Mouse (Mus musculus): ENCODE measurements around the gene Klhdc3.

The Klhdc3 gene

DNA sequence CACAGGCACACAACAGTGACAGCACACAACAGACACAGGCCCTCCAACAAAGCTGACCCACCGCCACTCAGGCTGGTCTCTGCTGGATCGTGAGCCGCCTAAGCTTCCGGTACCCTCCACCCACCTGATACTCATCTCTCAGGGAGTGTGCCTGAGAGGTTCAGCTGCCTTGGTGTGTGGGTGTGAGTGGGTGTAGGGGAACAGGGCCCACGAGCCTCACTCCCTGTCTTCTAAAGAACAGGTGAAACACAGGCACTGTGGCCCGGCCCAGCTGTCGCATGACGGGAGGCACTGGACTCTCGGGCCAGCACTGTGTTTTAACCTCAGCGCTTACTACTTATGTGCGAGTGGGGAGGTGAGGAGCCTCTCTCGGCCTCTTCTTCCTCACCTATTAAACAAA is 21.4 kb upstream of the Klhdc3 start:
- DNase-seq (ENCODE audit: low spot score) = no peak

DNA sequence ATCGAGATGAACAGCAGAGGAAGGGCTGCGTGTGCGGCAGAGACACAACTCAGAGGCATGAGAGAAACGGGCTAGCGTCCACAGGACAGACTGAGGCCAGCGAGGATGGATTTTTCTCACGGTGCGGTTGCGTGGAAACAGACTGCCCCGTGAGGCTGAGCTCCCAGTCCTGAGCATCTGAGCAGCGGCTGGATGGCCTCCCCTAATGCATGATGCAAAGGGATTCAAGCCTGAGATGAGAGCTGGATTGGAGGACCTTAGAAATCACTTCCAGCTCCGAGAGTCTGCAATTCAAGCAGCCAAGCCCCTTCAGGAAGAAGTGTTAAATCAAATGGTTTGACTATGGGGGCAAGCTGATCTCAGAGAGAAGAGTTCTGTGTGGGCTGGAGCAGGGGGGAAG is 20.8 kb upstream of the Klhdc3 start:
- DNase-seq (ENCODE audit: low spot score) = no peak

DNA sequence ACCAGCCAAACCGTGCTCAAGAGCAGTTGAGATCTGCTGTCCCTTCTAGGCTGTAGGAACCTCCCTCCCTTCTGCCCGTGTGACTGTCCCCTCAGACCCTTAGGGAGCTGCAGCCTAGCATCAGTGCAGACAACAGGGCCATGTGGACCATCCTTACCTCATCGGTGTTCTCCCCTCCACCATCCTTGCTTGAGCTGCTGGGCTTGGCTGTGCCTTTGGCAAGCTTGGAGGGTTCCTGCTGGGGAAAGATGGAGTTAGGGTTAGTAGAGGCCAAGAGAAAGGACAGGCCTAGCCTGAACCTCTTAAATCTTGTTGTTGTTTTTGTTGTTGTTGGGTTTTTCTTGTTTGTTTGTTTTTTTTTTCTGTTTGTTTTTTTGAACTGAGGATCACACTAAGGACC is 19.2 kb upstream of the Klhdc3 start:
- no peak for DNase-seq (ENCODE audit: low spot score)

DNA sequence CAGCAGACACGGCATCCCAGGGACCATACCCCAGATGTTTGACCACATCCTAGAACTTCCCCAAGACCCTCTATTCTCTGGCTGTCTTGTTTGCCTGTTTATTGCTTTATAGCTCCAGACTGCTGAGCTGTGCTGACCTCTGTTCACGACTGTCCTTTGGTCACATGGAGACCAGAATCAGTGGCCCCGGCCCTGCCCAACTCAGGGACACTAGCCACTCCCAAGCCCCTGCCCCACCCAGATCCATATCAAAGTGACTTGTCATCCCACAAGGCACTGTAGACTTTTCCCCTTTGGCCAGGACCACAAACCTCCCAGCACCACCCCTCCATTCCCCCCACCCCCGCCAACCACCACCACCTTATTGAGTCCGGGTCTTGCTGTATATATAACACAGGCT is 18.5 kb upstream of the Klhdc3 start:
- DNase-seq (ENCODE audit: low spot score) = no peak

DNA sequence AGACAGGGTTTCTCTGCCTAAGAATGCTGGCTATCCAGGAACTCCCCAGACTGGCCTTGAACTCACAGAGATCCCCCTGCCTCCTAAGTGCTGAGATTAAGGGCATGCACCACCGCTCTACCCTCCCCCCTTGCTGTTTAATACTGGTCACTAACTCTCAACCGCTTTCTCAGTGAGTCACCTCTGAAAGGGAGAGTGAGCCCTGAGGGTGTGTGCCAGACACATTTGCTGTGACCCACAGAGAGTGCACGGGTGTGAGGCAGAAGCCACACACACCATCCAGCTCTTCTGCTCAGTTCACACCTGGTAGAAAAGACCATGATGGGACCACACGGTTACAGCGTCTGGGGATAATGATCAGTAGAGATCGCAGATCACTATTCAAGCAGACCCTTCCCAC is 17.8 kb upstream of the Klhdc3 start:
- DNase-seq (ENCODE audit: low spot score) = no peak

DNA sequence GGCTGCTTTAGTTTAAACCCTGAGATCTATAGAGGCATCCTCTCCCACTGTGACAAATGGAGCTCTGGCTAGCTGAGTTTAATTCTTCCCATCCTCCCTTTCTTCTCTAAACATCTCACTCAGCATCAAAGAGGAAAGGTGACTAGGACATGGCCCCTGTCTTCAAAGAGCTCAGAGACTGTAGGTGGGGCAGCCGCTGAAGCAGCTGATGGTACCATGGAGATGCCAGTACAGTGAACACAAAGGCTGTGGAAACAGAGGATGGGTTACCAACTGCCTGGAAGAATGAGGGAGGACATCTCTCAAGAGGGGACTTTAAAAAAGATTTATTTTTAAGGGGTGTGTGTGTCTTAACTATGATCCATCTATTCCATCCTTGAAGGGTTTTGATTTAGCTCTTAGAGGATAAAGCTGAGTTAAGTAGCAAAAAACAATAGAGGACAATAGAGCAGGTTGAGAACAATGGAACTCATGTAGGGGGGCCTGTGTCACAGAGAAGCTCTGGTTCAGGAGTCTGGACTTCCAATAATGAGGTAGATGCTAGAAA is 13.9 kb upstream of the Klhdc3 start:
- DNase-seq (ENCODE audit: low spot score) = no peak

DNA sequence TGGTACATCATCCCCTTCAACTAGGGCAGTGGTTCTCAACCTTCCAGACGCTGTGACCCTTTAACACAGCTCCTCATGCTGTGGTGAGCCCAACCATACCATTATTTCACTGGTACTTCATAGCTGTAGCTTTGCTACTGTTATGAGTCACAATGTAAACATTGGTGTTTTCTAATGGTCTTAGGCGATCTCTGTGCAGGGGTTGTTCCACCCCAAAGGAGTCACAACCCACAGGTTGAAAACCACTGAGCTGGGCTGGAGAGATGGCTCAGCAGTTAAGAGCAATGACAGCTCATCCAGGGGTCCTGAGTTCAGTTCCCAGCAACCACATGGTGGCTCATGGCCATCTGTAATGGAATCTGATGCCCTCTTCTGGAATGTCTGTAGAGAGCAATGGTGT is 10.7 kb upstream of the Klhdc3 start:
- no peak for DNase-seq (ENCODE audit: low spot score)

DNA sequence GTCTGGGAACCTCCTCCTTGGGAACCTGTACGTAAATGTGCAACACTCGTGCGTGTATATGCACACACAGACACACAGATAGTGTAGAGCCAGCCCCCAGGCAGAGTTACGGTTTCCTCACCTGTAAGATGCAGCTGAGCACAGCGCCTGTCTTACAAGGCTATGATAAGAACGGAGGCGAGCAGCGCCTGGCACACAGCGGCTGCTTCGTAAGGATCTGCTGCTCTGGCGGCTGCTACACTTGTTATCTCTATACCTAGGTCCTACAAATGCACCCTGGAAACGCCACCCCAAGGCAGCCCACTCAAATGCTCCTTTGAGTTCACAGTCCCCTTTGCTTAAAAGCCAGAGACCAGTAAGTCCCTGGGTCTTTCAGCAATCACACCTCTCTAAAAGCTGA is 10.0 kb upstream of the Klhdc3 start:
- DNase-seq (ENCODE audit: low spot score) = no peak

DNA sequence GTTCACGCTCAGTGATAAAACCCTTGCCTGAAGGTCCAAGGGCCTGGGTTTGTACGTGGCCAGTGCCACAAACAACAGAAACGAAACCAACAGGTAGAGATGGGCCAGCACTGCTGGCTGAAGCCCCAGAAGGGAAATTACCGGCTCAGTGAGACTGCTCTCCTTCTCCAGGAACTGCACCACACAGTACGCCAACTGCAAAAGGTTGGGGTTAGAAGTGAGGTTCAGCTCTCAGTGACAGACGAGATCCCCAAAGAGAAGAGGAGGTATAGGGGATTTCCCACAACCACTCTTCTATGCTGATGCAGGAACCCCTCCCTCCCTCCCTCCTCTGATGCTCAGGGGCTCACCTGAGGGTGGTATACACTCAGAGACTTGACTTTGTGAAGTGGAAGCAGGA is 5.2 kb upstream of the Klhdc3 start:
- no peak for DNase-seq (ENCODE audit: low spot score)

DNA sequence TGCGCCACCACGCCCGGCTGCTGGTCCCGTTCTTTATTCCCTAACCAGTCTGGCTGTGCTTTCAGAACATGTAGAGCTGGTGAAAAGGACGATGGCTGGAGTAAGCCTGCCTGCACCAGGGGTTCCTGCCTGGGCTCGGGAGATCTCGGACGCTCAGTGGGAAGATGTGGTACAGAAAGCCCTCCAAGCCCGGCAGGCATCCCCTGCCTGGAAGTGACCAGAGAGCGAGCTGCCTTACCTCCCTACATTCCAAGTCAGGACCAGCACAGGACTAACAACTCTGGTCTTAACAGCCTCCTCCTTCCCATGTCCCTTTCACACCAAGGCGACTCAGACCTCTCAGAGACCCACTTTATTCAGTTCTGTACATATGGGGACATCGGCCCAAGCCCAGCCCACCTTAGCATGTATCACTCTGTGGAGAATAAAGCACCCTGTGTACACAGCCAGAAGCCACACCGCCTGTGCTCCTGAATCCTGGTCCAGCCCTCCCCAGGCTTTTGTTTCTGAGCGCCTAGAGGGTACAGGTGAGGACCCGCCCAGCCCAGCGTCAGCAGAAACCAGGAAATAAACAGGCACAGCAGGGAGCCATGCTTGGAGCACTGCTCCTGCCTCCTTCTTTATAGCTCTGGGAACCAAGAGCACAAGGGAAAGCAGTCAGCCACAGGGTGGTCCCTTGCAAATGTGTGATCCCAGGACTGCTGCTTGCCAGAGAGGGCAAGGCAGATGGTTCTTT is 2.1 kb upstream of the Klhdc3 start:
- no peak for DNase-seq (ENCODE audit: low spot score)

DNA sequence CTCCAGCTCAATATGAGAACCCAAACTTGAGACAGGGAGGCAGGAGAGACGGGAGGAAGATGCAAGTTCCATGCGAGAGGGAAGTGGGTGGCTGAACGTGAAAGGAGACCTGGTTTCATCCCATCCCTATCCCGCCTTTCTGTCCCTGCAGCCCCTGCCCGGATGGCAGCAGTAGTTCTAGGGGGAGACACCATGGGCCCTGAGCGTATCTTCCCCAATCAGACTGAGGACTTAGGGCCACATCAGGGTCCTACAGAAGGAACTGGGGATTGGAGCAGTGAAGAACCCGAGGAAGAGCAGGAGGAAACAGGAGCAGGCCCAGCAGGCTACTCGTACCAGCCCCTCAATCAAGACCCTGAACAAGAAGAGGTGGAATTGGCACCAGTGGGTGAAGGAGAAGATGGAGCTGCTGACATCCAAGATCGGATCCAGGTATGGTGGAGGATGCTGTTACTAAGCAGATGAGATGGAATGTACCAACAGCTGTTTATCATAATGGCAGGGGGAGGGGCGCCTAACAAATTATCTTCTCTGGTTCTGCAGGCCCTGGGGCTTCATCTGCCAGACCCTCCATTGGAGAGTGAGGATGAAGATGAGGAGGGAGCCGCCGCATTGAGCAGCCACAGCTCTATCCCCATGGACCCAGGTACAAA is 878 bp upstream of the Klhdc3 start:
- DNase-seq (ENCODE audit: low spot score) = no peak

DNA sequence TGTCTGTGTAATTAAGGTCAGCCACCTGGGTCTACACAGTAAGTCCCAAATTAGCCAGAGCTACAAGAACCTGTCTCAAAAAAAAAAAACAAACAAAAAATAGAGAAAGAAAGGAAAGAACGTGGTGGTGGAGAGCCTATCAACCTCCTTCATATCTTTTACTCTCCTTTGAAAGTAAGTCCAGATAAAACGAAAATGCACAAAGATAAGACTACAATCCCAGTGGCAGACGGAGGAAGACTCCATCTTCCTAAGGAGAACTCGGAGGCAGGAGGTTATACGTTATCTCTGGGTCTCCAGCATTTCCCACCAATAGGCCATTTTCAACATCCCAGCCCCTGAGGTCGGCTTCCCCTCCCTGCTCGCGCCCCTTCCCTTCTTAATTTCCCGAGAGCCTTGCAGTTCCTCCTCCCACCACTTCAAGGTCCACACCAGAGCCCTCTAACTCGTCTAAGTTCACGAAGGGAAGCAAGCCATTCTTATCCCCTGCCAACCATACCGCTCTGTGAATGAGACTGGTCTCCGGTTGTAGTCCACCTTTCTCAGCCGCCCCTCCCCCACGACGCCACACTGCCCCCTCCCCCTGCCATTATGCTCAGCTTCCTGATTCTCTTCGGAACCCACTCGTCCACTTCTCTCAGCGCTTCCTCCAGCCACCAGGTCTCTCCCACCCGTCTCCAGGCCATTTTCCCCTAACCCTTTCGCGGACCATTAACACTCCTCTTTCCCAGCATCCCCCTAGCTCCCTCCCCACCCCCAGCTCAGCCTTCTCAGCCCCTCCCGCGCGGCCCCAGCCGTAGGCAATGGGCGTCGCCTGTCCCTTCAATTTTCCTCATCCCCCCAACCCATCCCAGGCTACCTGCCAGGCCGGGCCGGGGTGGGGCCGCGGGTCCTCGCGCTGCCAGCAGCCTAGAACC is 613 bp downstream of the Klhdc3 start:
- peak; percentile 55 for DNase-seq (ENCODE audit: low spot score)

DNA sequence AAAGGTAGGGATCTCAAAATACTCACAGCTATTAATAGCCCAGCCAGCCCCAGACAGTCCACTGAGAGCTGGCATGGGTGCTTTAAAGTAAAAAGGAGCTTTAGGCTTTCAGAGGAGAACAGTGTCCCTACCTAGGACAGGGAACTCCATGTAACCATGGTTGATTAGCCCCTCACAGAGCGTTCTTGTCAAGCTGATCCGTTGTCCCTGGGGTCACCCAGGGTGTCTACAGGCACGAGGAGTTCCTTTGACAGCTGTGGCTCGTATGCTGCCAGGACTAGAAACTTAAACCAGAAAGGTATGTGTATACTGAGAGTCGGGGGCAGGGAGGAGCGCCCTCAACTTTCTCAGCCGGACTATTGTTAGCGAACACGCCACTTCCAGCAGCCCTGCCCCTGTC is 1.8 kb downstream of the Klhdc3 start:
- DNase-seq (ENCODE audit: low spot score) = no peak

DNA sequence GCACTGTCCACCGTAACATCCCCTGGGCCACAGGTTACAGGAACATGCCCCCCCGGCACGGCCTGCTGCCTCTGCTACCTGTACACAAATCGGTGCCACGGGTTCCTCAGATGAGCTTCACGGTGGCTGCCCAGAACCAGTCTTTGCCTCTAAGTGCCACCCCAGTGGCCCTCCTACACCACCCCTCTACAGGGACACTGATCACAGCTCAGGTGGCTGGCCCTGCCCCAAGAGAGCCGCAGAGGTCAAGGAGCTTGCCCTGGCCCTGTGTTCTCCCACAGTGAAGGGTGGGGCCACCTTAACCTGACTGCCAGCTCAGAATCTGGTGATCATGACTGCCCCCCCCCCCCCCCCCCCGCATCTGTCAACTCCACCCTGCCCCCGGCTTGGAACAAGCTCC is 2.3 kb downstream of the Klhdc3 start, which contains the start of gene Mea1:
Mea1 (plus strand) TSS at position 378 of the 400 bp plus-strand sequence.
- DNase-seq (ENCODE audit: low spot score) = no peak

DNA sequence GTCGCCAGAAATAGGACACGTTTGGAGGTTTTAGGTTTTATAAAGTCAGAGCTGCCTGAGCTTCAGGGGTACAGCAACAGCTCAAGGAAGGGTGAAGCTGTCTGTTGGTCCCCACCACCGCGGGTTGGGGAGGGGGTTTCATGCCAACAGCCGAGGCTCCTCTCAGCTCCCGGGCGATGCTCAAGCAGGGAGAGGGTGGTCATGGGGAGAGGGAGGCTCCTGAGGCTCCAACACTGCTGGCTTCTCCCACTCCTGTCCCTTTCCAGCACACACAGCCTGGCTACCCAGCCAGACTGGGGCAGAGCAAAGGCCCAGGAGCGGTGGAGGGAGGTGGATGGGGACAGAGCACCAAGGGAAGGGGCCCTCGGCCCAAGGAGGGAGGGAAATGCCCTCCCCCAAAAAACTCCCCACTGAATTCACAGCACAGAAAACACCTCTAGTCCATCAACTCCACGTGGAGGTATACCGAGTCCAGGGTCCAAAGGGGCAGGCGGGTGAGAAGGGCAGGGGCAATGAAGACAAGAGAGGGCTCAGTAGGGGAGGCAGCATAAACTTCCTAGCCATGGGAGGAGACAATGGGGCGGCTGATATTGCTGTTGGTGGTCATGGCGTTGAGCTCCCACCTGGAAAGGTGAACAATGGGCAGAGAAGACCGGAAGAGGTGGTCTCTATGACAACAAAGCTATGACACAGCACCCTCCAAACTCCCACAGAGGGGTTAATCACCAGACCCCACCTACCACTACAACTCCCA is 6.0 kb downstream of the Klhdc3 start:
- no peak for DNase-seq (ENCODE audit: low spot score)

DNA sequence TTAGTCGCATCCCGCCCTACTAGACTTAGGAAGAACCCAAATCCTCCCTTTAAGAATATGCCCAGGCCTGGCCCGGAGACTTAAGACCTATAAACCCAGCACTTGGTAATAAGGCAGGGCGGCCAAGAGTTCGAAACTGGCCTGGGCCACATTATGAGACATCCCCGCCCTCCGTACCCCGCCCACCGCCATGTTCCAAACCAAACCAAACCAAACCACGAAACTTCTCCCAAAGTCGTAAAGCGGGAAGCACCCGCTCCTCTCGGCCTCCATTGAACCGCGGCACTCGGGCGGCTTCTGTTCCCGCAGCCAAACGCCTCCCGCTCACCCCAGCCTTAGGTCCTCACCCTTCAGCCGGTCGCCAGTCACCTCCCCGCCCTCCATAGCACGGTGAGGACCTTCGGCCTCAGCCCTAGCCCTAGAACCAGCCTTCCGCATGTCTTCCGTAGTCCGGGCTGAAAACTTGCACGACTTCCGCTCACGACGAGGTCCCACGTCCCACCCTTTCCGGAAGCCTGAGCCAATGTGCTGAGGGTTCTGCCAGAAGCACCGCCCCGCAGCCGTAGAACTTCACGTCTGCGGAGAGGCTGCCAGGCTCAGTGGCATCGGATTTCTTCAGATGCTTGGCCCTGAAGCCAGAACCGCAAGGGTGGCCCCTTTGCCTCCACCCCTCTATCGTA is 6.7 kb downstream of the Klhdc3 start, which contains the start of gene Rrp36:
Rrp36 (minus strand) TSS at position 503 of the 680 bp plus-strand sequence.
- DNase-seq (ENCODE audit: low spot score) = peak; percentile 90

DNA sequence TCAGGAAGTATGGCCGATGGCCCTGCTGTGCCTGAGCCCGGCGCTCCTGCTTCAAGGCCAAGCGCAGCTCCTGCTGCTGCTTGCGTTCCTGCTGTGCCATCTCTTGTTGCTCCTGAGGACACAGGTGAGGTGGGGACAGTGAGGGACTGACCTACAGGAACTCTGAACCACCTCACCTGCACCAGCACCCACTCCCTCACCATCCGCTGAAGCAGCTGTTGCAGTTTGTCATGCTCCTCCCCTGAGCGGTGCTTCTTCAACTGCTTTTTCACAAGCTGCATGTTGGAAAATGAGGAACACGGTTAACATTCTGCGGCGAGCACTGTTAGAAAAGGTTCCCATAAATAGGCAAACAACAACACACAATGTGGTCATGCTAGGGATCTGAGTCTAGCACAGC is 10.8 kb downstream of the Klhdc3 start:
- no peak for DNase-seq (ENCODE audit: low spot score)

DNA sequence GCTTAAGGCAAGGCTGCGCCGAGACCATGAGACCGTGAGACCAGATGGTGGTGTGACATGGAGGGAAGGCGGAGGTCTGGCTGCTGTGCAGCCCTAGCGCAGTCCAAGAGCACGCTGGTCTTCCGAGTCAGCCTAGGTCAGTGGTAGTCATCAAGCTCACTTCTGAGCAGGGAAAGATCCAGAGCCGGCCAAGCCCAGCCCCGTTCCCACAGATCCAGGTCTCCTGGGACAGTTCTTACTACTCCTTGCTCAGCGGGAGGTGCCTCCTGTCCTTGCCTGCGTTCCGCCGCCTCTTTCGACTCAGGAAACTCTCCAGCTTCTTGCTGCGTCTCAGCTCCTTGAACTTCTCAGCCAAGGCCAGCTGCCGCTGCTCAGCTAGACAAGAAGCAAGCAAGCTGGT is 13.0 kb downstream of the Klhdc3 start:
- DNase-seq (ENCODE audit: low spot score) = no peak

DNA sequence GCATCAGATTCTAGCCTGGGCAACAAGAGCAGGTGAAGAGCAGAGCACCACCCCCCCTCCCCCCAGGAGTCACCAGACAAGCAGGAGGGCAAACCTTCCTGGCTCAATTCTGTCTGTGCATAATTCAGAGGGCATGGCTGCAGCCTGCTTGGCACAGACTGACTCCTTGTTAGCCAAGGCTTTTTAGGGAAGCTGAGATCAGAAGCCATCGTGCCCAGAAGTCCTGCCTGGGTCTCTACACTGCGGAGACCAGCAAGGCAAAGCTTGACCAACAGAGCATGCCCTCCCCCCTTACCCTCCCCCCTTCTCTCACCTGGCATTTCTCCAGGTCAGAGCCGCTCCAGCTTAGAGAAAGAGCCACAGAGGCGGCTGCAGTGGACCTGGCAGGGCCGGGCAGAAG is 18.0 kb downstream of the Klhdc3 start:
- no peak for DNase-seq (ENCODE audit: low spot score)

DNA sequence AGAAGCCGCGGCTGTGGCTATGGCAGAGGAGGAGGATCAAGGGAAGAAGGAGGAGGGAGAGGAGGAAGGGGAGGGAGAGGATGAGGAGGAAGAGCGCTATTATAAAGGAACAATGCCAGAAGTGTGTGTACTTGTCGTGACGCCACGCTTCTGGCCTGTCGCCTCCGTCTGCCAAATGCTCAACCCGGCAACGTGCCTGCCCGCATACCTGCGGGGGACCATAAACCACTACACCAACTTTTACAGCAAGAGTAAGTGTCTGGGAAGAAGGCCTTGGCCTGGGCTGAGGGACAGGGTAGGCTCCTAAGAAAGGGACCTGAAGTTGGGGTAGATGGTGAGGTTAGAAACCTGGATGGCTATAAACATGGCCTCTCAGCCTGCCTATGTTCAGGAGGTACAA is 18.7 kb downstream of the Klhdc3 start:
- DNase-seq (ENCODE audit: low spot score) = no peak

DNA sequence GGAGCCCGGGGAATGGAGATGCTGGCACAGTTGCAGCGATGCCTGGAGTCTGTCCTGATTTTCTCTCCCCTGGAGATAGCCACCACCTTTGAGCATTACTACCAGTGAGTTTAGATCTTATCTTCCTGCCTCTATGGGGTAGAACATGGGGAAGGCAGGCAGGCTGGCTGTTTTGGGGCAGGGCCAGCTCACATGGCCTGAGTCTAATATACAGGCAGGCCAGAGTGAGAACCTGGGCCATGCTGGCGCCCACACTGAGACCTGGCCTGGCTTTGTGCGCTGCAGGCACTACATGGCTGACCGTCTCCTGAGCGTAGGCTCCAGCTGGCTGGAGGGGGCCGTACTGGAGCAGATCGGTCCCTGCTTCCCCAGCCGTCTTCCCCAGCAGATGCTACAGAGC is 19.4 kb downstream of the Klhdc3 start:
- DNase-seq (ENCODE audit: low spot score) = no peak

All from layer of hippocampus, adult 11-12 months (tissue).